Mouse (Mus musculus): ENCODE results near the gene Ptrh2. TPM values are rescaled to one million over a fixed set of nuclear protein-coding genes. Genes with fewer than 3 reads are reported as not detected.

Ptrh2 gene
- total and polyA plus RNA-seq, 2 experiments from 2014 or later = 7.1 to 14.0 TPM

DNA sequence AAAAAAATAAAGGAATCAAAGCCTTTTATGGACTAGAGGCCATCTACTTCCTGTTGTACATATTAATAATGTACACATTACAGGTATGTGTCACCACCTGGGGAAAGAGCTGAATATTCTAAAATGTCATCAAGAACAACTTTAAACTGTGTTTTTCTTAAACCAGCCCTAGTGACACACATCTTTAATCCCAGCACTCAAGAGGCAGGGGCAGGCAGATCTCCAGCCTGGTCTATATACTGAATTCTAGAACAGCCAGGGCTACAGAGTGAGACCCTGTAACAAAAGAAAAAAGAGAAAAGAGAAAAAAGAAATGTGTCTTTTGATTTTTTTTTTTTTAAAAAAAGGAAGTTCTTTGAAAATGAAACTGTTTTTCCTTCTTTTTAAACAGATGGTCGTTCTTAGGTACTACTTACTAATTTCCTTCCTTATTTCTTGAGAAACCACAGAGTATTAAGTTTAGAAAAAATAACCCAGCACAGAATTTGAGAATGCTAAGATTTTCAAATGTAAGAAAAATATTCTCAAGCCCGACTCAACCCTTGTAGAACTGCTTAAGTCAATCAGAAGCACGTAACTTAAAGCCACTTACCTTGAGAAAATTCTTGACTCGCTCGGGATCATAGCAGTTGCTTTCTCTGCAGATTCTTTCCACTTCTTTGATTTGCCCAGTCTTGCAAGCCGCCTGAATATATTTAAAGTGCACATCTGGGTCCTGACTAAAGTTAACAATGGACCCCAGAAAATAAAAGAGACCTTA, 33.7 kb downstream of the Ptrh2 start:
- Histone ChIP-seq H3K4me2 (ENCODE audit: low read depth, low read length) (no peak overlapping the region), H3K27ac (ENCODE audit: low read depth) (no peak overlapping the region), H3K9ac (replicated peaks; ENCODE audit: low read depth, low read length) (no peak overlapping the region), H3K4me1 (ENCODE audit: control insufficient read depth, insufficient read depth) (no peaks in the 10 kb centered on the region), H3K9me3 (replicated peaks; ENCODE audit: control insufficient read depth, low read length) (no peaks in the 10 kb centered on the region), H3K36me3 (replicated peaks; ENCODE audit: control insufficient read depth, insufficient read depth, low read length) (peaks cover 73% of the 10 kb centered on the region), H3K4me3 (ENCODE audit: low read depth, low read length) (no peak overlapping the region), H3K27me3 (ENCODE audit: control insufficient read depth, insufficient read depth, low read length) (no peaks in the 10 kb centered on the region)
- ATAC-seq (ENCODE audit: insufficient read depth, low read depth) (no peak), DNase-seq (ENCODE audit: low spot score) (no peak)
- TF ChIP-seq CTCF (IDR thresholded peaks at IDR 0.05; ENCODE audit: low read depth) (no peak), EP300 (IDR thresholded peaks at IDR 0.05; ENCODE audit: low read depth) (no peak)
- 90% methylated on average over 6 of the region's 6 CpGs for WGBS

DNA sequence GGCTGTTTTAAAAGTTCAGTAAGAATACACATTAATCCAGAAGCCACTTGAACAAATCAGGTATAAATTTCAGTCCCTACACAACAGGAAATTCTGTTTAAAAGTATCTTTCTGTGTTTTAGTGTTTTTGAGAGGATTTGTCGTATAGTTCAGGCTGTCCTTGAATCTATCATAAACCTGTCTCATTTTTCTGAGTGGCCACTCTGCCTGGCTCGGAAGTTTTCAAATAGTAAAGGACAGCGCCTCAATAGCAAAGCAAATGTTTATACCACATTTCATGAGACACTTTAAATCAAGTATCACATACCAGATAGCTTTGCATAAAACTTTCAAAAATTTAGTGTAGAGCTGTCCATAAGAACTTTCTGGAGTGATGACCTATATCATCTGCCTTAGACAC, 34.6 kb downstream of the Ptrh2 start:
- no peaks in the 10 kb centered on the region for H3K4me1 ChIP-seq (ENCODE audit: control insufficient read depth, insufficient read depth)
- no peaks in the 10 kb centered on the region for H3K27me3 ChIP-seq (ENCODE audit: control insufficient read depth, insufficient read depth, low read length)
- ATAC-seq (ENCODE audit: insufficient read depth, low read depth) = no peak
- H3K4me2 ChIP-seq (ENCODE audit: low read depth, low read length) = no peak overlapping the region
- 93% methylated on average over 3 of the region's 3 CpGs for WGBS
- H3K4me3 ChIP-seq (ENCODE audit: low read depth, low read length) = no peak overlapping the region
- H3K36me3 ChIP-seq (replicated peaks; ENCODE audit: control insufficient read depth, insufficient read depth, low read length) = peaks cover 74% of the 10 kb centered on the region
- H3K9ac ChIP-seq (replicated peaks; ENCODE audit: low read depth, low read length) = no peak overlapping the region
- no peaks in the 10 kb centered on the region for H3K9me3 ChIP-seq (replicated peaks; ENCODE audit: control insufficient read depth, low read length)
- no peak overlapping the region for H3K27ac ChIP-seq (ENCODE audit: low read depth)
- DNase-seq (ENCODE audit: low spot score) = no peak
- TF ChIP-seq CTCF (IDR thresholded peaks at IDR 0.05; ENCODE audit: low read depth) (no peak), EP300 (IDR thresholded peaks at IDR 0.05; ENCODE audit: low read depth) (no peak)

DNA sequence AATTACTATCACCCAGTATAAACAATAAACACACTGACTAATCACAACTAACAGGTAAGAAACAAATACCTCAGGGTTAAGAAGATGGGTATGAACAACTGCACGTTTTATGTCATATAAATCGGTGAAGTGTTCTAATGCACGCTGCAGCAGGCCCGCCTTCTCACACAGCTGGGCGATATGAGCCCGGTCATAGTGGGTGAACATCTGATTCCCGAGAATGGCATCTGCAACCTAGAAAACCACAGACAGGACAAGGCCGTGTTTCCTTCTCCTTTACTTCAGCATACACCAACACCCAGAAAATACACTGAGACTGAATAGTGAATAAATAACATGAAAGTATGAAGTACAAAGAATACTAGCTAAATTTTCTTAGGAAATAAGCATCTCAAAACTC, 35.6 kb downstream of the Ptrh2 start:
- H3K4me3 ChIP-seq (ENCODE audit: low read depth, low read length) = no peak overlapping the region
- H3K4me2 ChIP-seq (ENCODE audit: low read depth, low read length) = no peak overlapping the region
- no peak overlapping the region for H3K27ac ChIP-seq (ENCODE audit: low read depth)
- no peak for DNase-seq (ENCODE audit: low spot score)
- H3K9me3 ChIP-seq (replicated peaks; ENCODE audit: control insufficient read depth, low read length) = no peaks in the 10 kb centered on the region
- H3K27me3 ChIP-seq (ENCODE audit: control insufficient read depth, insufficient read depth, low read length) = no peaks in the 10 kb centered on the region
- no peak overlapping the region for H3K9ac ChIP-seq (replicated peaks; ENCODE audit: low read depth, low read length)
- no peaks in the 10 kb centered on the region for H3K4me1 ChIP-seq (ENCODE audit: control insufficient read depth, insufficient read depth)
- H3K36me3 ChIP-seq (replicated peaks; ENCODE audit: control insufficient read depth, insufficient read depth, low read length) = peaks cover 81% of the 10 kb centered on the region
- no peak for TF ChIP-seq CTCF (IDR thresholded peaks at IDR 0.05; ENCODE audit: low read depth)
- no peak for TF ChIP-seq EP300 (IDR thresholded peaks at IDR 0.05; ENCODE audit: low read depth)
- no peak for ATAC-seq (ENCODE audit: insufficient read depth, low read depth)
- 84% methylated on average over 8 of the region's 8 CpGs for WGBS

DNA sequence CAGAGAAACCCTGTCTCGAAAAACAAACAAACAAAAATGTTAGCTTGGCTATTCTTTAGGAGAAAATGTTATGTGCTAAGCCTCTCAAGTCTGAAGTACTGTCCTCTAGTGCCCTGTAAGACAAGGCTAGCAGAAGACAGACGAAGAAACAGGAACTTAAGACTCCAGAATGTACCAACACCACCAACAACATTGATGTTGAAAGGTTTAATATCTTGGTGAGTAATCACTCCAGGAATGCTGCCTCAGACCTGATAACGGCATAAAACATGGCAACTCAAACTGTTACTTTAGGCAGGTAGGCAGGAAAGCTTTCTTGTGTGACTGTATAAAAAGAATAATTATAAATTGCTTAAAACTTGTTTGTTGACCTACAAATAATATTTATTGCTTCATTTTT, 40.2 kb downstream of the Ptrh2 start:
- 84% methylated on average over 3 of the region's 3 CpGs for WGBS
- Histone ChIP-seq H3K9me3 (replicated peaks; ENCODE audit: control insufficient read depth, low read length) (no peaks in the 10 kb centered on the region), H3K36me3 (replicated peaks; ENCODE audit: control insufficient read depth, insufficient read depth, low read length) (peaks cover 73% of the 10 kb centered on the region), H3K9ac (replicated peaks; ENCODE audit: low read depth, low read length) (no peak overlapping the region), H3K4me2 (ENCODE audit: low read depth, low read length) (no peak overlapping the region), H3K27me3 (ENCODE audit: control insufficient read depth, insufficient read depth, low read length) (no peaks in the 10 kb centered on the region), H3K27ac (ENCODE audit: low read depth) (no peak overlapping the region), H3K4me3 (ENCODE audit: low read depth, low read length) (no peak overlapping the region), H3K4me1 (ENCODE audit: control insufficient read depth, insufficient read depth) (no peaks in the 10 kb centered on the region)
- no peak for DNase-seq (ENCODE audit: low spot score)
- ATAC-seq (ENCODE audit: insufficient read depth, low read depth) = no peak
- TF ChIP-seq CTCF (IDR thresholded peaks at IDR 0.05; ENCODE audit: low read depth) (no peak), EP300 (IDR thresholded peaks at IDR 0.05; ENCODE audit: low read depth) (no peak)

DNA sequence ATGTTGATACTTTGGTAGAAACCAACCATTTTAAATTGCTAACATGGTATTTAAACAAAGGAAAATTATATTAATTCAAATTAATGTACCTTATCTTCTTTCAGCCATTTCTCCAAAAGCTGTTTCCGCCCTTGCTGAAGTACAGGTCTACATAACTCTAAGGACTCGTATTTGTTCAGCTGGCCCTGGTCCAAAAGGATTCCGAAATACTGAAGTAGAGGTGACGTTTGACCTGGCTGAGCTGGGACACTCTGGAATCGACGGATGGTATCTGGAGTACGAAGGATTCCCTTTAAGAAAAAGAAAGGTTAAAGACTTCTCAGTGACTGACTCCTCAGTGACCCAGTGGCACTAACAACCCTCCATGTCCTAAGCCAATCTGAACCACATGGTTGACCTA, 41.2 kb downstream of the Ptrh2 start:
- Histone ChIP-seq H3K9ac (replicated peaks; ENCODE audit: low read depth, low read length) (no peak overlapping the region), H3K27ac (ENCODE audit: low read depth) (no peak overlapping the region), H3K27me3 (ENCODE audit: control insufficient read depth, insufficient read depth, low read length) (no peaks in the 10 kb centered on the region), H3K4me3 (ENCODE audit: low read depth, low read length) (no peak overlapping the region), H3K36me3 (replicated peaks; ENCODE audit: control insufficient read depth, insufficient read depth, low read length) (peaks cover 72% of the 10 kb centered on the region), H3K9me3 (replicated peaks; ENCODE audit: control insufficient read depth, low read length) (no peaks in the 10 kb centered on the region), H3K4me1 (ENCODE audit: control insufficient read depth, insufficient read depth) (no peaks in the 10 kb centered on the region), H3K4me2 (ENCODE audit: low read depth, low read length) (no peak overlapping the region)
- no peak for DNase-seq (ENCODE audit: low spot score)
- no peak for ATAC-seq (ENCODE audit: insufficient read depth, low read depth)
- 68% methylated on average over 7 of the region's 7 CpGs for WGBS
- TF ChIP-seq EP300 (IDR thresholded peaks at IDR 0.05; ENCODE audit: low read depth) (no peak), CTCF (IDR thresholded peaks at IDR 0.05; ENCODE audit: low read depth) (no peak)

DNA sequence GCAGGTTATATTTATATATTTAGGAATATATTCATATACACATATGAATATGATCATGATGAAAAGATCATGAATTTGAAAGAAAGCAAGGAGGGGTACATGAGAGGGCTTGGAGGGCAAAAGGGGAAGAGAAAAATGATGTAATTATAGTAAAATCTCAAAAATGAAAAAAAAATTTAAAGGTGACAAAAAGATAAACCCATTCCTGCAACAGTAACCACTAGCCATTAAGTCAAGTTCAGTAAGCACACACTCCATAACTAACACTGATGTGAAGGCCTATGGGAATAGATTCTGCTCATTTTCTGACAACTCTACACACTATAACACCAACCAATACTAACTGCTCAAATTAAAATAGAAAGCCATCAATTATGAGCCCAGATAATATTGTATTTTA, 41.8 kb downstream of the Ptrh2 start:
- peaks cover under 1% of the 10 kb centered on the region for H3K4me1 ChIP-seq (ENCODE audit: control insufficient read depth, insufficient read depth)
- H3K9ac ChIP-seq (replicated peaks; ENCODE audit: low read depth, low read length) = no peak overlapping the region
- H3K27ac ChIP-seq (ENCODE audit: low read depth) = no peak overlapping the region
- no peaks in the 10 kb centered on the region for H3K27me3 ChIP-seq (ENCODE audit: control insufficient read depth, insufficient read depth, low read length)
- ATAC-seq (ENCODE audit: insufficient read depth, low read depth) (no peak), DNase-seq (ENCODE audit: low spot score) (no peak)
- H3K9me3 ChIP-seq (replicated peaks; ENCODE audit: control insufficient read depth, low read length) = no peaks in the 10 kb centered on the region
- no peak overlapping the region for H3K4me2 ChIP-seq (ENCODE audit: low read depth, low read length)
- no peak for TF ChIP-seq CTCF (IDR thresholded peaks at IDR 0.05; ENCODE audit: low read depth)
- TF ChIP-seq EP300 (IDR thresholded peaks at IDR 0.05; ENCODE audit: low read depth) = no peak
- no peak overlapping the region for H3K4me3 ChIP-seq (ENCODE audit: low read depth, low read length)
- peaks cover 70% of the 10 kb centered on the region for H3K36me3 ChIP-seq (replicated peaks; ENCODE audit: control insufficient read depth, insufficient read depth, low read length)
